Mouse (Mus musculus): Measurements from ENCODE around the gene Art3.
"Not testable (repeated sequence)": the region's sequence is repeated elsewhere in the genome, so short reads cannot be mapped to it uniquely, and the experiment has no call there.

The Art3 gene

DNA sequence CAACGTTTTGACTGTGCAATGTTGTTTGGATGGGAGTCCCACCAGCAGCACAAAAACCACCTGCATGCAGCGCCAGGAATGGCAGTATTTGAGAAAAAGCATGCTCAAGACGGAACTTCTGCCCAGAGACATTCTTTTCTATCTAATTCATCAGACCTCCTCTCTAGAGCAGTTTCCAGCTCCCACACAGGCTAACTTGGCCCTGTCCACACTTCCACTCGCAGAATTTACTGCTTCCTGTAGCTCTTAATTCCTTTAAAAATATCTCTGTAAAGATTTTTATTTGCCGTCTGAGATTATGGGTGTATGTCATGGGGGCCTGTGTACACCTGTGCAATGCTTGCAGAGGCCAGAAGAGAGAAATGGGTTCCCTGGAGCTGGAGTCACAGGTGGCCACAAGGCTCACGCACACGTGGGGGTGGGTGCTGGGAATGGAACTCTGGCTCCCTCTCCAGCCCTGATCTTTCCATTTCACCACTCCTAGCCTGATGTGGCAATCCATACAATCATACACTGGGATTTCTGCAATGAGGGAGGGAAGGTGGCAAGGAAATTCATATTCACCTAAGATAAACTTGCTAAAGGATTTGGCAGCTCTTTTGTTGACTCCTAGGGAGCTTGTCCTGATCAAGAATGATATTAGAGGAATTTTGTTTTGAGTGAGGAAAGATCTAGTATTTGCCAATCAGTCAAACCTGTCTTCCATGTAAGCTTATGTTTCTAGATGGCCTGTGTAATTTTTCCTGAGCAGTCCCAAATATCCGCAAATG lies 9.8 kb upstream of the Art3 start:
- DNase-seq (ENCODE audit: low read depth, low spot score), result no peak
- H3K36me3 ChIP-seq (ENCODE audit: control insufficient read depth, insufficient read depth, low read length, poor library complexity, severe bottlenecking), result no peaks in the 10 kb centered on the region

GRCm38 (mm10) chr5:92322612-92323011 lies 9.0 kb upstream of the Art3 start:
- DNase-seq (ENCODE audit: low read depth, low spot score), result no peak
- no peaks in the 10 kb centered on the region for H3K36me3 ChIP-seq (ENCODE audit: control insufficient read depth, insufficient read depth, low read length, poor library complexity, severe bottlenecking)
- no peaks in the 10 kb centered on the region for H3K27me3 ChIP-seq (ENCODE audit: control insufficient read depth, insufficient read depth, low read length, poor library complexity, severe bottlenecking)

More for the DNA sequence above, 9.8 kb upstream of the Art3 start:
- H3K27me3 ChIP-seq (ENCODE audit: control insufficient read depth, insufficient read depth, low read length, poor library complexity, severe bottlenecking), result no peaks in the 10 kb centered on the region

- H3K36me3 ChIP-seq (ENCODE audit: control insufficient read depth, insufficient read depth, low read length, poor library complexity, severe bottlenecking), result no peaks in the 10 kb centered on the region
- no peak for DNase-seq (ENCODE audit: low read depth, low spot score)
- H3K27me3 ChIP-seq (ENCODE audit: control insufficient read depth, insufficient read depth, low read length, poor library complexity, severe bottlenecking), result no peaks in the 10 kb centered on the region; the same call in 1 of the 2 replicates
These were observed 8.4 kb upstream of the Art3 start for GRCm38 (mm10) chr5:92323264-92323663.

DNA sequence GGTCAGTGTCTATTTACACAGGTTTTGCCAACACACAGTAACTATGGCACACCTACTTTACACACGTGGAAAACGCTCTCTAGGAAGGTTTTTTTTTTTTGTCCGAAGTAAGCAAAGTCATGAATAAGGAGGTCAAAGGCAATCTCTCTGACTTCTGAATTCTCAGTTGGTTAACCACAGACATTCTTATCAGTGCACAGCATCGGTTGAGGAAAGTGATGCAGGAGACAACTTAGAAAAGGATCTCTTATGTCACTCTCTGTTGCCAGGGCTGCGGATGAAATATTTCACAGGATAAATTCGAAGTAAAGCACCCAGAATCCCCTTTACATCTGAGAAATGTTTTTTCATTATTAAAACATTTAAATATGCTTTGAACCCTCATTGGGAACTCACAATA lies 4.3 kb upstream of the Art3 start:
- DNase-seq (ENCODE audit: low read depth, low spot score), result no peak
- Histone ChIP-seq H3K36me3 (ENCODE audit: control insufficient read depth, insufficient read depth, low read length, poor library complexity, severe bottlenecking) (no peaks in the 10 kb centered on the region), H3K27me3 (ENCODE audit: control insufficient read depth, insufficient read depth, low read length, poor library complexity, severe bottlenecking) (no peaks in the 10 kb centered on the region; the same call in 1 of the 2 replicates)

DNA sequence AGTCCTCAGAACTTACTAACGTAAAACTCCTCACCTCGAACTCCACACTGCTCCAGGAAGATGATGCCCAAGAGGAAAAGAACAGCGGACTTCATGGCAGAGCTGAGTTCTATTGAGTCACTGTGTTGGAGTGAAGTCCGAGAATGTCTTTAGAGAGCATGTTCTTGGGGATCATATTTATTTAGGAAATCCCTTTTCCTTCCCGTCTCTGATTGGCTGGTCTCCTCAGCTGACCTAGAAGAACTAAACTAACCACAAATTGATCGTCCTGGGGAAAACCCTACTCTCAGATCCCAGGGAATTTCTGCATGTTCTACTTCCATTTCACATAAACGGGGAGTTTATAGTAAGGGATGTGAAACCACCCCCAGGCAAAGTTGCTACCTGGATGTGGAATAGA lies 3.7 kb upstream of the Art3 start, which contains the start of gene Cxcl9:
Cxcl9 (minus strand) TSS at position 151 of the 400 bp plus-strand sequence.
- H3K36me3 ChIP-seq (ENCODE audit: control insufficient read depth, insufficient read depth, low read length, poor library complexity, severe bottlenecking), result no peaks in the 10 kb centered on the region
- no peaks in the 10 kb centered on the region; the same call in 1 of the 2 replicates for H3K27me3 ChIP-seq (ENCODE audit: control insufficient read depth, insufficient read depth, low read length, poor library complexity, severe bottlenecking)
- DNase-seq (ENCODE audit: low read depth, low spot score), result no peak

- Histone ChIP-seq H3K36me3 (ENCODE audit: control insufficient read depth, insufficient read depth, low read length, poor library complexity, severe bottlenecking) (no peaks in the 10 kb centered on the region), H3K27me3 (ENCODE audit: control insufficient read depth, insufficient read depth, low read length, poor library complexity, severe bottlenecking) (no peaks in the 10 kb centered on the region; the same call in 1 of the 2 replicates)
- DNase-seq (ENCODE audit: low read depth, low spot score), result no peak
These were observed 505 bp upstream of the Art3 start for GRCm38 (mm10) chr5:92331122-92331521.

- H3K36me3 ChIP-seq (ENCODE audit: control insufficient read depth, insufficient read depth, low read length, poor library complexity, severe bottlenecking), result no peaks in the 10 kb centered on the region
- H3K27me3 ChIP-seq (ENCODE audit: control insufficient read depth, insufficient read depth, low read length, poor library complexity, severe bottlenecking), result no peaks in the 10 kb centered on the region; the same call in 1 of the 2 replicates
- DNase-seq (ENCODE audit: low read depth, low spot score), result no peak
These were observed 773 bp downstream of the Art3 start for GRCm38 (mm10) chr5:92332359-92332840.

DNA sequence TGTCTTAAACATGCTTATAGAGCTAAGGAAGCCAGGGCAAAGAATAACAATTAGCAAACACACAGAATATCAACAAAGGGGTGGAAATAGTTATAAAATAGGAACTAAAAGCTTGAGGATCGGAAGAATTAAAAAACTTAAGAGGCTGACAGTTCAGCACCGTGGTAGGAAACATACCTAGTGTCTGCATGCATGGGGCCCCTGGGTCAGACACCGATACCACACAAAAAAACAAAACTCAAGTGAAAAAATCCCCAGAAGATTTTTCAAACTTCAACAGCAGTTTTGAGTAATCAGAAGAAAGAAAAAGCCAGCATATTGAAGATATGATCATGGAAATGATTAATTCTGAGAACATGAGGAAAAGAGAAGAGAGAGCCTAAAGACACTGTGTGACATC lies 5.1 kb downstream of the Art3 start:
- H3K27me3 ChIP-seq (ENCODE audit: control insufficient read depth, insufficient read depth, low read length, poor library complexity, severe bottlenecking), result no peaks in the 10 kb centered on the region
- H3K36me3 ChIP-seq (ENCODE audit: control insufficient read depth, insufficient read depth, low read length, poor library complexity, severe bottlenecking), result no peaks in the 10 kb centered on the region
- DNase-seq (ENCODE audit: low read depth, low spot score), result no peak

DNA sequence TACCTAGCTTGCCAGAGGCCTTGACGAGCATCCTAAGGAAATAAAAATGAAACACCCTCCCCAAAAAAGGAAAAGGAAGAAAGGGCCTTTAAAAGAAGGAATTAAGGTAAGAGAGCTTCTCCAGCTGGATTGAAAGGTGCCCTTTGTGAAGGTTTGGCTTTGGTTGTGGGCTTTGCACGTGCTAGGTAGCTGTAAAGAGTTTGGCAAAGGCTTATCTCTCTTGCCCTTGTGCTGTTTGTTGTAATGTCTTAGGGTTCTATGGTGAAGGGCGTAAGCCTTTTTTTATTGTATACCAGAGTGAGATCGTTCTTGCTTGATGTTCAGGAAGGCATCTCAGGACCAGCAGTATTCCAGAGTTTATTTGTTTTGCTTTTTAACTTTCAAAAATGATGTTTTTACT lies 9.0 kb downstream of the Art3 start:
- Histone ChIP-seq H3K36me3 (ENCODE audit: control insufficient read depth, insufficient read depth, low read length, poor library complexity, severe bottlenecking) (no peaks in the 10 kb centered on the region), H3K27me3 (ENCODE audit: control insufficient read depth, insufficient read depth, low read length, poor library complexity, severe bottlenecking) (no peaks in the 10 kb centered on the region)
- no peak for DNase-seq (ENCODE audit: low read depth, low spot score)

DNA sequence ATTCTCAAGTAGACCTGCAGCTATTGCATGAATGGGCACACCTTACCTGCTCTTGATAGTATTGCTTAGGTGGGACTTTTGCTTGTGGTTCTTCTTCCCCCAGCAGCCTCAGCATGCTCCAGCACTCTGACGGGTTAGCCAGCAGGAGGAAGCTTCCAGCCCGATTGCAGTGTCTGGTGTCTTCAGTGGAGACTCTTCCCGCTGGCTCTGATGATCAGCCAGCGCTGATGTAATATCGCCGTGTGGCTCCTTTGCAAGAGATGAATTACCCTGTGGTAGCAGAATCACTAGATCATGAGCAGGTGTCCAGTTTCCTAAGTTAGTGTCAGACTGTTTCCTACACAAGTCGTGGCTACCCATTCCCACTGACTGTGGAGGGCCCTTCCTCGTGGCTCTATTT lies 13.4 kb downstream of the Art3 start:
- H3K27me3 ChIP-seq (ENCODE audit: control insufficient read depth, insufficient read depth, low read length, poor library complexity, severe bottlenecking), result no peaks in the 10 kb centered on the region
- H3K36me3 ChIP-seq (ENCODE audit: control insufficient read depth, insufficient read depth, low read length, poor library complexity, severe bottlenecking), result no peaks in the 10 kb centered on the region
- DNase-seq (ENCODE audit: low read depth, low spot score), result no peak

GRCm38 (mm10) chr5:92348794-92349413 lies 17.3 kb downstream of the Art3 start, which contains the start of gene Cxcl10:
Gene Cxcl10 (minus strand): TSS chr5:92348889.
- H3K27me3 ChIP-seq (ENCODE audit: control insufficient read depth, insufficient read depth, low read length, poor library complexity, severe bottlenecking), result no peaks in the 10 kb centered on the region
- no peaks in the 10 kb centered on the region for H3K36me3 ChIP-seq (ENCODE audit: control insufficient read depth, insufficient read depth, low read length, poor library complexity, severe bottlenecking)
- DNase-seq (ENCODE audit: low read depth, low spot score), result peak; percentile 62

GRCm38 (mm10) chr5:92349731-92350130 lies 18.1 kb downstream of the Art3 start:
- Histone ChIP-seq H3K36me3 (ENCODE audit: control insufficient read depth, insufficient read depth, low read length, poor library complexity, severe bottlenecking) (no peaks in the 10 kb centered on the region), H3K27me3 (ENCODE audit: control insufficient read depth, insufficient read depth, low read length, poor library complexity, severe bottlenecking) (no peaks in the 10 kb centered on the region)
- DNase-seq (ENCODE audit: low read depth, low spot score), result no peak

GRCm38 (mm10) chr5:92352716-92353115 lies 21.1 kb downstream of the Art3 start:
- DNase-seq (ENCODE audit: low read depth, low spot score); H3K36me3 ChIP-seq (ENCODE audit: control insufficient read depth, insufficient read depth, low read length, poor library complexity, severe bottlenecking); H3K27me3 ChIP-seq (ENCODE audit: control insufficient read depth, insufficient read depth, low read length, poor library complexity, severe bottlenecking): not testable (repeated sequence)

- H3K27me3 ChIP-seq (ENCODE audit: control insufficient read depth, insufficient read depth, low read length, poor library complexity, severe bottlenecking), result no peaks in the 10 kb centered on the region; the same call in 1 of the 2 replicates
- DNase-seq (ENCODE audit: low read depth, low spot score), result peak; percentile 72
- H3K36me3 ChIP-seq (ENCODE audit: control insufficient read depth, insufficient read depth, low read length, poor library complexity, severe bottlenecking), result no peaks in the 10 kb centered on the region
These were observed 21.9 kb downstream of the Art3 start for GRCm38 (mm10) chr5:92353517-92353916.

DNA sequence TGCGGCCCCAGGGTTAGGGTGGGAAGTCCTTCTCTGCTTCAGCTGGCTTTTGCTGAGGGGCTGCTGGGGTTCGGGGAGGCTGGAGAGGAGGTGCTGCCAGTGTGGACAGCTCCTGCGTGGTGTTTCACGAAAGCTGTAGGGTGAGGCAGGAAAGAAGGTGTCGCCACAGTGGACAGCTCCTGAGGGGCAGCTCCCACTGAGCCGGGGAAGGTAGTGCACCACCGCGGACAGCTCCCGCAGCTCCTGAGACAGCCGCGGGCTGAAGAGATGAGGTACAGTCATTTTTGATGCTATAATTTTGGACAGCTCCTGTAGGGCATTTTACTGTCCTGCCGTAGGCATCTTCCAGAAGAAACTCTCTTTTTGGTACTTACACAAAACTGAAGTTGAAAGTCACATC lies 26.4 kb downstream of the Art3 start:
- DNase-seq (ENCODE audit: low read depth, low spot score), result no peak
- no peaks in the 10 kb centered on the region; the same call in 1 of the 2 replicates for H3K27me3 ChIP-seq (ENCODE audit: control insufficient read depth, insufficient read depth, low read length, poor library complexity, severe bottlenecking)
- H3K36me3 ChIP-seq (ENCODE audit: control insufficient read depth, insufficient read depth, low read length, poor library complexity, severe bottlenecking), result no peaks in the 10 kb centered on the region

All from splenic B cell, adult 2 months (primary cell).